Mouse (Mus musculus) left cerebral cortex, postnatal 14 days (tissue): ENCODE measurements around the gene Dusp6. TPM values are rescaled to one million over a fixed set of nuclear protein-coding genes. Genes with fewer than 3 reads are reported as not detected.
"Not testable (repeated sequence)": the region's sequence is repeated elsewhere in the genome, so short reads cannot be mapped to it uniquely, and the experiment has no call there.

Experiments used
- DNase-seq, 2 experiments: peaks; one replicate each; pipeline ENCODE4 v3.0.0; 2021 to 2022; ENCODE audit warnings: low spot score in 2 of 2, mixed read lengths in 1 of 2
- intact Hi-C: fragments of 180-260 bp; cut with DNase I; formaldehyde crosslinking; loops from one replicate; pipeline ENCODE4 v1.15.1; 2025
- long read RNA-seq, 2 experiments: library from polyadenylated mRNA; stranded (forward); transcript quantifications; one replicate each; pipeline ENCODE4 v2.0.0; 2021
- total RNA-seq, 2 experiments: library from RNA; stranded (reverse); gene quantifications; 2 replicates each; pipeline ENCODE4 v1.2.3; 2021

The Dusp6 gene
- 100 to 1,000 TPM in 1 of 2 experiments, 10 to 100 TPM in 1; 88.7 to 113 TPM for total RNA-seq
- long read RNA-seq, experiment 1, transcript Dusp6-201 (3 exons, 2,796 nt), result major isoform, 97 of 106 reads
- long read RNA-seq, experiment 1, partial matches to known transcripts, result 0 of 106 reads
- long read RNA-seq, experiment 1, other reads (novel, unspliced or antisense), result 6 of 106 reads
- long read RNA-seq, experiment 2, transcript Dusp6-201 (3 exons, 2,796 nt), result major isoform, 101 of 111 reads
- long read RNA-seq, experiment 2, partial matches to known transcripts, result 2 of 111 reads
- long read RNA-seq, experiment 2, other reads (novel, unspliced or antisense), result 6 of 111 reads

- intact Hi-C loops, result loop anchor here (2.0 to 5.0 kb wide), 5 partner anchors 94 to 354 kb away; no protein-coding TSS in a partner anchor
- DNase-seq, result peak; percentile 97 to 99
Measured at GRCm38 (mm10) chr10:99262867-99263379, at the start of gene Dusp6. TSS of gene Dusp6 (plus strand) at chr10:99263231.

- DNase-seq, result no peak
- intact Hi-C loops, result no loop called here
Measured at GRCm38 (mm10) chr10:99214421-99215299, 48.4 kb upstream of the Dusp6 start.

- DNase-seq, intact Hi-C loops: not testable (repeated sequence)
Measured at GRCm38 (mm10) chr10:99216570-99216969, 46.5 kb upstream of the Dusp6 start.

GRCm38 (mm10) chr10:99221540-99221939, 41.5 kb upstream of the Dusp6 start:
- intact Hi-C loops, result no loop called here
- no peak for DNase-seq

GRCm38 (mm10) chr10:99222726-99223125, 40.3 kb upstream of the Dusp6 start:
- intact Hi-C loops, result no loop called here
- peak; percentile 56 to 72 for DNase-seq

- DNase-seq, result no peak
- intact Hi-C loops, result no loop called here
Measured at GRCm38 (mm10) chr10:99224218-99224617, 38.8 kb upstream of the Dusp6 start.

- DNase-seq, result no peak
- intact Hi-C loops, result no loop called here
Measured at GRCm38 (mm10) chr10:99226782-99227181, 36.2 kb upstream of the Dusp6 start.

GRCm38 (mm10) chr10:99227968-99228864, 34.8 kb upstream of the Dusp6 start:
- intact Hi-C loops, result no loop called here

GRCm38 (mm10) chr10:99229031-99229684, 33.9 kb upstream of the Dusp6 start:
- intact Hi-C loops, result no loop called here
- DNase-seq, result no peak

More at GRCm38 (mm10) chr10:99227968-99228864, 34.8 kb upstream of the Dusp6 start:
- DNase-seq, result peak; percentile 25 to 44

- no peak for DNase-seq
- intact Hi-C loops, result no loop called here
Measured at GRCm38 (mm10) chr10:99232518-99233227, 30.4 kb upstream of the Dusp6 start.

- intact Hi-C loops, result no loop called here
- no peak for DNase-seq
Measured at GRCm38 (mm10) chr10:99234336-99234735, 28.7 kb upstream of the Dusp6 start.

- no peak for DNase-seq
- intact Hi-C loops, result no loop called here
Measured at GRCm38 (mm10) chr10:99235081-99235480, 27.9 kb upstream of the Dusp6 start.

GRCm38 (mm10) chr10:99237205-99237832, 25.7 kb upstream of the Dusp6 start:
- DNase-seq, result no peak
- intact Hi-C loops, result no loop called here

GRCm38 (mm10) chr10:99238537-99238936, 24.5 kb upstream of the Dusp6 start:
- DNase-seq, result no peak
- intact Hi-C loops, result no loop called here

- intact Hi-C loops, result no loop called here
- DNase-seq, result no peak
Measured at GRCm38 (mm10) chr10:99241284-99241828, 21.7 kb upstream of the Dusp6 start.

- peak; percentile 67 to 69 for DNase-seq
- intact Hi-C loops, result loop anchor here (2.0 kb wide), 1 partner anchor 19 kb away; no protein-coding TSS in a partner anchor
Measured at GRCm38 (mm10) chr10:99241829-99242711, 21.0 kb upstream of the Dusp6 start.
